Comparison of ENCODE assay signal across 11 mouse cellular contexts in the genomic region with DNA sequence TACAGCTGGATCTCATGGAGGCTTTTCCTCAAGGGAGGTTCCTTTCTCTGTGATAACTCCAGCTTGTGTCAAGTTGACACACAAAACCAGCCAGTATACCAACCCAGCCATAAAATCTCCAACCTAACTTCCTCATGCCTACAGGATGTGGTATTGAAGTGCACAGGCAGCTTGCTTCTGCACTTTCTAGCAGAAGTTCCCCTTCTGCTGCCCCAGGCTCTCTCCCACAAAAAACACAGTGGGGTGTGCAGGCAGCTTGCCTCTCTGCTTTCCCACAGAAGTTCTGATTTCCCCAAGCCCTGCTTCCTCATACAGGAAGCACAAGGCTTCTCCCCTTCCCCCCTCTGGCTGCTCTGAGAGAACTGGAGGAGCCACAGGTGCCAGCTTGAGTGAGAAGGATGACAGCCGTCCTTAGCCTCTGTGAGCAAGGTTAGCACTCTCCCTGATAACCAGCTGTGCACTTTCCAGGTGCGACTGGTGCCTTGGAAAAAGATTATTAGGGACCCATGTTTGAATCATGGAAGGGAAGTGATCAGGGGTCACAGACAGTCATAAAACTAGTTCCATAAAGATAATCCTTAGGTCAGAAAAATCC. TPM values are rescaled to one million over a fixed set of nuclear protein-coding genes. Genes with fewer than 3 reads are reported as not detected.
DNase-seq lines count a peak whose midpoint lies in the region; ATAC-seq lines count a peak whose summit lies in the region.
"Had no signal": no experiment of that assay in that cellular context is flagged by ENCODE, and none has a peak within 500 bp of the region (broad histone marks: within the 10 kb centered on the region; RNA-seq: fewer than 3 reads in every experiment).

No protein-coding gene starts in this region.

- no peaks in the 10 kb centered on the region for H3K27me3 ChIP-seq in intestine, embryonic 16.5 days (replicated peaks; ENCODE audit: control insufficient read depth, insufficient read depth, low read length)
- H3K27me3 ChIP-seq in hindbrain, embryonic 16.5 days (replicated peaks; ENCODE audit: control insufficient read depth, insufficient read depth, low read length), result no peaks in the 10 kb centered on the region
- no peaks in the 10 kb centered on the region for H3K27me3 ChIP-seq in hindbrain, embryonic 14.5 days (ENCODE audit: control insufficient read depth, insufficient read depth, low read length)
- H3K27me3 ChIP-seq: embryonic facial prominence, embryonic 13.5 days; neural tube, embryonic 12.5 days had no signal

- H3K27ac ChIP-seq in intestine, embryonic 16.5 days (ENCODE audit: low read length), result no peak overlapping the region
- H3K27ac ChIP-seq in hindbrain, embryonic 16.5 days (ENCODE audit: low read depth, low read length), result no peak overlapping the region
- H3K27ac ChIP-seq in hindbrain, embryonic 14.5 days, result no peak overlapping the region
- H3K27ac ChIP-seq: embryonic facial prominence, embryonic 13.5 days; neural tube, embryonic 12.5 days had no signal

- no peak overlapping the region for H3K9ac ChIP-seq in intestine, embryonic 16.5 days (ENCODE audit: low read depth, low read length)
- H3K9ac ChIP-seq in hindbrain, embryonic 16.5 days (ENCODE audit: low read depth, low read length), result no peak overlapping the region
- no peak overlapping the region for H3K9ac ChIP-seq in hindbrain, embryonic 14.5 days
- H3K9ac ChIP-seq: embryonic facial prominence, embryonic 13.5 days; neural tube, embryonic 12.5 days had no signal

- 39% methylated on average over 2 of the region's 2 CpGs for WGBS in intestine, embryonic 16.5 days
- 58% methylated on average over 2 of the region's 2 CpGs for WGBS in hindbrain, embryonic 16.5 days
- 67% methylated on average over 2 of the region's 2 CpGs for WGBS in hindbrain, embryonic 14.5 days

- H3K4me2 ChIP-seq in intestine, embryonic 16.5 days (ENCODE audit: low read depth, low read length), result no peak overlapping the region
- H3K4me2 ChIP-seq in hindbrain, embryonic 16.5 days (ENCODE audit: low read length), result no peak overlapping the region
- H3K4me2 ChIP-seq in hindbrain, embryonic 14.5 days (replicated peaks), result no peak overlapping the region
- H3K4me2 ChIP-seq: embryonic facial prominence, embryonic 13.5 days; neural tube, embryonic 12.5 days had no signal

- H3K9me3 ChIP-seq in intestine, embryonic 16.5 days (ENCODE audit: control insufficient read depth, low read length), result no peaks in the 10 kb centered on the region
- H3K9me3 ChIP-seq in hindbrain, embryonic 16.5 days (ENCODE audit: control insufficient read depth, low read length), result no peaks in the 10 kb centered on the region
- no peaks in the 10 kb centered on the region for H3K9me3 ChIP-seq in hindbrain, embryonic 14.5 days (ENCODE audit: control insufficient read depth, low read length)
- H3K9me3 ChIP-seq: embryonic facial prominence, embryonic 13.5 days; neural tube, embryonic 12.5 days had no signal

- no peaks in the 10 kb centered on the region for H3K36me3 ChIP-seq in intestine, embryonic 16.5 days (ENCODE audit: control insufficient read depth, insufficient read depth, low read length)
- H3K36me3 ChIP-seq in hindbrain, embryonic 16.5 days (ENCODE audit: control insufficient read depth, insufficient read depth, low read length), result no peaks in the 10 kb centered on the region
- no peaks in the 10 kb centered on the region for H3K36me3 ChIP-seq in hindbrain, embryonic 14.5 days (replicated peaks; ENCODE audit: control insufficient read depth, insufficient read depth)
- H3K36me3 ChIP-seq: embryonic facial prominence, embryonic 13.5 days; neural tube, embryonic 12.5 days had no signal

- DNase-seq in kidney, adult 9 months, result peak; percentile 9
- no peak for DNase-seq in kidney, postnatal 4 days
- peak; percentile 5 for DNase-seq in T-cell, adult 2 months (ENCODE audit: low spot score)
- DNase-seq in testis, postnatal 10 days (ENCODE audit: low spot score), result no peak
- no peak for DNase-seq in hindbrain, embryonic 14.5 days (ENCODE audit: low spot score)
- DNase-seq: kidney, postnatal 14 days had no signal

- H3K4me3 ChIP-seq in intestine, embryonic 16.5 days (ENCODE audit: low read length), result no peak overlapping the region
- H3K4me3 ChIP-seq in hindbrain, embryonic 16.5 days (ENCODE audit: low read length), result no peak overlapping the region
- no peak overlapping the region for H3K4me3 ChIP-seq in hindbrain, embryonic 14.5 days (replicated peaks; ENCODE audit: low read length)
- H3K4me3 ChIP-seq: embryonic facial prominence, embryonic 13.5 days; neural tube, embryonic 12.5 days had no signal

- peak; percentile 76 for ATAC-seq in intestine, embryonic 16.5 days
- peak; percentile 100 for ATAC-seq in megakaryocyte progenitor cell, adult 5-6 weeks (replicated peaks; ENCODE audit: poor library complexity)
- no peak for ATAC-seq in hindbrain, embryonic 16.5 days
- ATAC-seq in hindbrain, embryonic 14.5 days (ENCODE audit: low FRiP score), result no peak

- no peaks in the 10 kb centered on the region for H3K4me1 ChIP-seq in intestine, embryonic 16.5 days (ENCODE audit: control insufficient read depth, insufficient read depth, low read length)
- H3K4me1 ChIP-seq in hindbrain, embryonic 16.5 days (ENCODE audit: control insufficient read depth, insufficient read depth, low read depth, low read length), result no peaks in the 10 kb centered on the region
- no peaks in the 10 kb centered on the region for H3K4me1 ChIP-seq in hindbrain, embryonic 14.5 days (replicated peaks; ENCODE audit: control insufficient read depth, insufficient read depth, low read length)
- H3K4me1 ChIP-seq: embryonic facial prominence, embryonic 13.5 days; neural tube, embryonic 12.5 days had no signal

RNA-seq across cellular contexts. Expression of a gene that starts 29.3 kb away (rescaled TPM):
- polyA plus RNA-seq in intestine, embryonic 16.5 days (2015; fragmentation: Nextera tagmentation; extraction: Ambion mirVana), result 90.1 and 139 TPM in 2 replicates
- total RNA-seq in megakaryocyte progenitor cell, adult 5-6 weeks (2015), result not detected in 2 replicates
- total RNA-seq in megakaryocyte progenitor cell, adult 5-6 weeks (2017), result not detected in 2 replicates
- polyA plus RNA-seq in hindbrain, embryonic 16.5 days (2015; fragmentation: Nextera tagmentation; extraction: Ambion mirVana), result 0.45 and 0.48 TPM in 2 replicates
- 0.25 and 0.70 TPM in 2 replicates for polyA plus RNA-seq in hindbrain, embryonic 14.5 days (2014; fragmentation: Nextera tagmentation; extraction: Ambion mirVana)
- polyA plus RNA-seq: embryonic facial prominence, embryonic 13.5 days; neural tube, embryonic 12.5 days had no signal

Comparison
In these comparisons a context has a peak if more than half of its experiments do, and no peak if none do; other contexts are left out.
1. DNase-seq: peak in kidney, adult 9 months (single experiment) and T-cell, adult 2 months (single experiment); none in kidney, postnatal 4 days (0 of 2), testis, postnatal 10 days (single experiment) and hindbrain, embryonic 14.5 days (single experiment).
2. ATAC-seq: peak in intestine, embryonic 16.5 days (single experiment) and megakaryocyte progenitor cell, adult 5-6 weeks (single experiment); none in hindbrain, embryonic 16.5 days (single experiment) and hindbrain, embryonic 14.5 days (single experiment).
3. RNA of a gene that starts 29.3 kb away (polyA plus RNA-seq): 90.1 to 139 TPM in intestine, embryonic 16.5 days; 0.45 to 0.48 TPM in hindbrain, embryonic 16.5 days and 0.25 to 0.70 TPM in hindbrain, embryonic 14.5 days; every median in the first group is over 10 times any median in the second.